Mouse (Mus musculus) kidney, adult 2 months (tissue): ENCODE results near the gene Oaz3.

ENCODE experiments used
- CTCF ChIP-seq: fragments of 200-500 bp; conservative IDR thresholded peaks from 2 replicates; pipeline ENCODE4 v1.5.1; 2011; ENCODE audit warnings: low read depth, mild to moderate bottlenecking, control low read depth, low read length, moderate library complexity, mixed read lengths; ENCODE audit not compliant: insufficient read depth, insufficient read length
- POLR2A ChIP-seq: fragments of 200-500 bp; IDR thresholded peaks from one replicate; pipeline ENCODE4 v1.6.1; 2011; ENCODE audit warnings: low read depth, low read length, control low read depth

DNA sequence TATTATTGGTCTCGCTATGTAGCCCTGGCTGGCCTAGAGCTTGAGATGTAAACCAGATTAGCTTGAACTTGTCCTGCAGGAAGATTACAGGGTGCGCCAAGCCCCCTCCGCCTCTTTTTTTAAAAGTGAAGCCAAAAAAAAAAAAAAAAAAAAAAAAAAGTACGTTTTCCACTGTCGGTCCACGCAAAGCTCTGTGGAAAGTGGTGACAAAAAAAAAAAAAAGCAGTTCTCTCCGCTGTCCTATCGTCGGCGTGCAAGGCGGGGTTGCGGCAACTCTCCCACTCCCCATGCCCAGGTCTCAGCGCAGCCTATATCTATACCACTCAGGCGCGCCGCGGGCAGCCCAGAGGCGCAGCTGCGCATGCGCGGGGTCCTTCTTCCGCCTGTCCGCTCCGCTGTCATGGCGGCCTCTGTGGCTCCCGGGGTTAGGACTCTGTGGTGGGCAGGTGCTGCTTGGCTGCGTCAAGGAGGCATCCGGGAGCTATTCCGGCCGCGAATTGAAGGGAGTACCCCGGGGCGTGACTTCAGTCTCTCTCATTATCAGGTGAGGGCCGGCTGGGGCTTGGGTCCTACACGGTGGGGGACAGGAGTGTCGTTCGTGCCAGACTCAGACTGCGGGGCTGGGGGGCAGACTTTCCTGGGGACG lies 641 bp downstream of the Oaz3 start, which contains the start of gene Mrpl9:
- no peak for TF ChIP-seq CTCF
- TF ChIP-seq POLR2A: peak; percentile 79
